Mouse (Mus musculus) monocyte, adult 5-6 weeks (primary cell): ENCODE data around the gene Fabp6. TPM values are rescaled to one million over a fixed set of nuclear protein-coding genes. Genes with fewer than 3 reads are reported as not detected.

Experiments
- ATAC-seq: fragments of 153-309, 156-312 bp; replicated peaks from 2 replicates; pipeline ENCODE4 v1.8.0; 2017; ENCODE audit warnings: mild to moderate bottlenecking; ENCODE audit not compliant: low TSS enrichment, insufficient number of reproducible peaks, severe bottlenecking, poor library complexity, low FRiP score
- total RNA-seq: library from RNA; stranded (forward); fragments of 200-1000, 200-491, 200-594 nt; gene quantifications from 3 replicates; pipeline ENCODE4 v1.2.3, GENCODE M21; 2017

Fabp6 gene
- not detected in 3 replicates for total RNA-seq

DNA sequence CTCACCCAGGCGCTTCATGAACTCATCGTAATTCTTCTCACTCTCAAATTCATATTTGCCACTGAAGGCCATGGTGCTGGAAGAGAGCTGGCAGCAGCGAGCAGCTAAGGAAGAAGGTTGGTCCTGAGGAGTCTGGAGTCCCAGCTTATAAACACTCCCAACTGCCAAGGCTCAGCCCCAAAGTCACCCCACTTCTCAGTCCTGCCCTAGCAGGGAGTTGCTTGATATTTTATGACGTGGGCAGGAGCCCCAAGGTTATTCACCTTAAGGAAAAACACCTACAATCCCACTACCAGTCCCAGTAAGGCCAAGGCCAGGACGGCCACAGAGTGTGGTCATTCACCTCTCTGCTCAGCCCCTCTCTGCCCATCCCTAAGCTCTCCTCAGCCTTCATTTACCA lies at the start of gene Fabp6:
Fabp6 (minus strand) TSS at position 101 of the 400 bp plus-strand sequence.
- no peak for ATAC-seq

DNA sequence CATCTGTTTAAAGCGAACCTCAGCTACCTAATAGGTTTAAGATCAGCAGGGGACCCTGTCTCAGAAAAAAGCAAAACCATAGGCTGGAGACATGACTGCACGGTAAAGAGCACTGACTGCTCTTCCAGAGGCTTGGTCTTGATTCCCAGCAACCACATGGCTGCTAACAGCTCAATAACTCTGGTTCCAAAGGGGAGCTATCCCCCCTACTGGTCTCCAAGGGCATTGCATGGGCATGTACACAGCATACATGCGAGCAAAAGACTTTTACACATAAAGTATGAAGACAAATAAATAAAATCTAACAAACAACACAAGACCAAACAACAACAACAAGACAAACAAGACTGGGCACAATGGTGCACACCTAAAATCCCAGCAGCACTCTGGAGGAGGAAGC lies 43.9 kb upstream of the Fabp6 start:
- ATAC-seq: no peak

DNA sequence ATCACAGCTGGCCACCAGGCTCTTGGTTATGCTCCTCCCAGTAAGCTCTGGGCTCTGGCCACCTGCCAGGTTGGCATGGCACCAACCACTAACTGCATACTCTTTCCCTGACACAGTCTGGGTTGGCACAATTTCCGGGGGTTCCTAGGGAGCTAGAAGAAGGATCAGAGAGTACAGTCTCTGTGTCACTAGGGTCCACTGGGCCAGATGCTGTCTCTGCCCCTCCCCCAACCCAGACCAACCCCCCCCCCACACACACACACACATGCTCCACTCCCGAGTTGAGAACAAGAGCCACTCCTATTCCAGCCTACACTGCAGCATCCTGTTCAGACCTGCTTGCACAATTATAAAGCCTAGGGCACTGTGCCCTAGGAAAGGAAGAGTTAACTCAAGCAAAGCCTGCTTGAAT lies 41.8 kb upstream of the Fabp6 start:
- ATAC-seq: no peak

DNA sequence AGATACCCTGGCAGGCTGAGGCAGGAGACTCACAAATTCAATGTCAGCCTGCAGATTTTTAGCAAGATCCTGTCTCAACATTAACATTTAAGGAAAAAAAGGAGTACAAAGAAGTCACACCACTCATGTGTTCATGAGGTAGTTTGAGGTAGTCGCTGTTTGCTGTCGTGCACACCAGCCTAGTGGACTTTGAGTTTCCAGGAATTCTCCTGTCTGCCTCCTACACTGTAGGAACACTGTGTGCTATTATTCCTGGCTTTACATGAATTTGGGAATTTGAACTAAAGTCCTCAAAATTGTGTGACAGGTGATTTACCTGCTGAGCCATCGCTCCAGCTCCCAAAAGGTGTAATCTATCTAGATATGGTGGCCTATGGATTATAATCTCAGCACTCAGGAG lies 37.1 kb upstream of the Fabp6 start:
- no peak for ATAC-seq

DNA sequence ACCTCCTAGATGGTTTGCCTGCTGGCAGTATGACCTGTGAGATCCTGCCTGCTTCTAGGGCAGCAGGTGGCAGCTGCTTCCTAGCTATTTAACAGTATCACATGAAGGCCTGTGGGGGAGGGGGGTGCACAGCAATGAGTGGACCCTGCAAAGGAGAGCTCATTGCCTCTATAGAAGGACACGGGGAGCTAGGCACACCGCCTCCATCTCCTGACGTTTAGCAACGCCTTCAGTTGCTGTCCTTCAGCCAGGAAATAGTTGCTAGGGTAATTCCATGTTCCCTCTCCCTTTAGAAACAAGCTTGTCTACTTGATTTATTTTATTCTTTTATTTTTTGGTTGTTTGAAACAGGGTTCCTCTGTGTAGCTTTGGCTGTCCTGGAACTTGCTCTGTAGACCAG lies 35.4 kb upstream of the Fabp6 start:
- ATAC-seq: no peak

DNA sequence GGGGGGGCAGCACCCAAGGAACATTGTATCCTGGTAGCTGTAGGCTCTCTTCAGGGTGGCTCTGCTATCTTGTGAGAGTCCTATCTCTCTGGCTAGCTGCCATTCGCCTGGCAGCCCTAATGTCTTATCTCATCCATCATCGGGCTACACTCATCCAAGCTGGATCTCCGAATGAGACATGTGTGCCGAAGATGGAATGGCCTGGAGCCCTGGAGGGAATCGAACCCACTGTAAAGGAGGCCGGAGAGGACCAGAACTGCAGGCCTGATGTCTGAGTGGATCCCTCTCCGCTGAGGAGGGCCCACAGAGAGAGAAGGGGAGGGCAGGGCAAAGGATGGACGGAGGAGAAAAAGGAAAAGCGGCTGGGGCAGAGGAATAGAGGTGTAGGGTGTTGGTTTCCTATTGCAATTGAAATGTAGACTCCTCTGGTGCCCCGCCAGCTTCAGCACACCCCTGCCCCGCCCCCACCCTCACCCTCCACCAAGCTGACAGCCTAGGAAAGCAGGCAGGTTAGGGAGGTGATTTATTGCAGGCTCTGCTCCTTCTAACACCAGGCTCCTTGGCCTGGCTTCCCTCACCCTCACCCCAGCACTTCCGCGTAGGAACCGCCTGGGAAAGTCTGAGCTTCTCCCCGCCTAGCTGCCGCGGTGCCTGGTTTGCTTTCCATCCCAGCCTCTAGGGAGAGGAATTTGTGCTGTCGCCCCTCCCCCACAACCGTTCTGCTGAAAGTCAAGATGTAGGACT lies 32.5 kb upstream of the Fabp6 start:
- ATAC-seq: no peak

DNA sequence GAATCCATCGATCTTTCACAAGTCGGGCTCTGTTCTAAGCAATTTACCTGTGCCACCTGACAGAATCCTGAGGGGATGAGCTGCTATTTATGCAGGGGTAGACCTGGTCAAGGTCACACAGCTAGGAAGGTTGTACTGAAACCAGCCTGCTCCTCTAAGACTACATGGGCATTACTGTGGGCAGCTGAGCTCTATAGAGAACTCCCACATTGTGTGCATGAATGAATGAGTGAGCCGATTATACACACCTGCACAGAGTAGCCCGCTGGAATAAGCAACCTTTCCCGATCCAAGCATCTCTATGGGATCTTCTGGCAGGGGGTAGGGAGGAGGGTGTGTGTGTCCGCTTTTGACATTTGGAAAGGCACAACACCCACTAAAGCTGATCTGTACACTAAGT lies 31.8 kb upstream of the Fabp6 start:
- no peak for ATAC-seq

DNA sequence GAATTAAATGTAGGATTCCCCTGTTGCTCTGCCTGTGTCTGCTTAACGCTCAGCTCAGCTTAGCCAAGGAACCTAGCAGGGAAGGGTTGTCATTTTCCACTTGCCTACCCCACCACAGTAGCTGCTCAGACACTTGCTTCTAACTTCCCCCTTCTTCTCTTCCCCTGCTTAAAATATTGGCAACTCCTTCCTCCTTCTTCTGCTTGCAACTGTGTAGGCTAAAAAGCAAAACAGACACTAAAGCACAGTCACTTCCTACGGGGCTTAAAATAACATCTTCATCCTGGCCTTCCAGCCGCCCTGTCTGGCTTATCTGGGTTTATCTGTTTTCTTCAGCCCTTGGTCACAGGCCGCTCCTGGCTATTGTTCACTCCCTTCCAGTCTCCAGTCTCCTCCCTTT lies 31.2 kb upstream of the Fabp6 start:
- ATAC-seq: peak; percentile 57; the same call in 1 of the 2 replicates

DNA sequence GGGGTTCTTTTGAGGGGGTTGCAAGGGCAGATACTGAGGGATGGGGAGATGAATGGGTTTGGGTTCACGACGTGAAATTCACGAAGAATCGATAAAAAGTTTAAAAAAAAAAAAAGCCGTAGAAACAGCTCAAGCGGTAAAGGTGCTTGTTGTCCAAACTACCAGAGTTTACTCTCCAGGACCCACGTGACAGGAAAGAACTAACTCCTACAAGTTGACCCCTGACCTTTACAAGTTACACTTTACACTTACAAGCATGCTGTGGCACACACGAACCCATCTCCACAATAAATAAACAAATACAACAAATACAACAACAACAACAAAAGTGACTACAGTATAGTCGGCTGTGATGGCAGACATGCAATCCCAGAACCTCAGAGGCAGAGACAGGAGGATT lies 30.3 kb upstream of the Fabp6 start:
- no peak for ATAC-seq

DNA sequence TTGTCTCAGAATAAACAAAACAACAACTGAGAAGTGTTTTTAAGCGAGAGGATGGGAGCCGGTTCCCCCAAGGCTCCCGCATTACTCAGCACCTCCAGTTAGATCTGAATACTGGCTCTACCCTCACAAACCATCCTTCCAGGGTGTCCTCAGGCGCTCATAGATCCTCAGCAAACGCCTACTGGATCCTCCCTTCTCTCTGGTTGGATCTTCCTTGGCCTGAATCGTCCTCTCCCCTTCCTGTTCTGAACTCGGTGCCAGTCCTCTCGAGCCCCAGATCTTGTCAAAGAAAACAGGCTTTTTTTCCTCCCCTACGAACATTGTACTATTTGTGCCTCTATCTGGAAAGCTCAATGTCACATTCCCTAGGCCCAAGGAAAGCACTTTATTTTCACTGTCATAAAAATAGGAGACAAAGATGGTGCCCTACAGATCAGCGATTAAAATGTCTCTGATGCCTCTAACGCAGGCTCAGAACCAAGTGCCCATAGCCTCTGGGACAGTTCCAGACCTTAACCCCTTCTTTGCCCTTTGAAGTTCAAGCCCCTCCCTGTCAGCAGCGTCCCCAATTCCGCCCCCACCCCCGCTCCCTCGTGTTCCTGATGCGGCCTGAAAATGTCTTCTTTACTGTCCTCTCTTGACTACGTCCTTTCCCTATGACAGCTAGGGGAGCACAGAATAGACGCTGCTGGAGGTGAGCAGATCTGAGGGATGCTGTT lies 25.7 kb upstream of the Fabp6 start:
- ATAC-seq: no peak

DNA sequence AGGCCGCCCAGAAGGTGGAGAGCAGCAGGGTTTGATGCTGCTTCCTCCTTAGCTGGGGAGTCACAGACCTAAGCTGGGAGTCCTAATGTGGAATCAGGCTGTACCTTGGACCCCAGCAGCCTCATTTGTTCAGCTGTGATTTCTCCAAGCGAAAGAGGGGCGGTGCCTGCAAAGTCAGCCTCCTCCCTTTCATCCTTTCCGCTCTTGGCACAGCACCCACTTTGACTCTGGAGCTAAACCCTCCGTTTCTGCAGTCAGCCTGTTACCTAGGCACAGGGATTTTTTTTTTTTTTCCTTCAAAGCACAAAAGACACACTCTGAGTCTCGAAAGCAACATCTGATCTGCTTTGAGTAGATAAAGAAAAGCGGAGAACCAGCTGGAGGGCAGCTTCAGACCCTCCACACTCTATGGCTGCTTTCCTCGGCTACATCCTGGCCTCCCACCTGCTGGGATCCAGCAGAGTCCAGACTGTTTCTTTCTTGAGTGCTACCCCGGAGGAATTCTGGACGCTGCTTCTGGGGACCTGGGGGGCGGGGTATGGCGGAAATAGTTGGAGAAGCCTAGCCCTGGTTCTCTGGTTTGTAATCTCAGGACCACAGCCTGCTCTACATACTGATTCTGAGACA lies 25.1 kb upstream of the Fabp6 start:
- no peak for ATAC-seq

DNA sequence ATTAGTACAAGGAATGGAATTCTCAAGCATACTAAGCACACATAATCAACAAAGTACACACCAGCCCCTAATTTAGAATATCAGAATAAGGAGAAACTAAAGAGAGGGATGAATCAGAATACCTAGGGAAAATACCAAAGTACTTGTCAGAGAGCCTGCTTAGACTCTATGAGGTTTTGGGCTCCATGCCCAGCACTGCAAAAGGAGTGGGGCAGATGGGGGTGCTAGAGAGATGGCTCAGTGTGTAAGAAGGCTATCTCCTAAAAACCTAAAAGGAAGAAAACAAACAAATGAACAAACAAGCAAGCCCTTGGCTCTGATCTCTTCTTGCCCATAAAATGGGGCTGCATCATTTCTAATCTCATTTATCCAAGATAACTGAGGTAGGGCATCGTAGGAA lies 23.0 kb upstream of the Fabp6 start:
- ATAC-seq: no peak

DNA sequence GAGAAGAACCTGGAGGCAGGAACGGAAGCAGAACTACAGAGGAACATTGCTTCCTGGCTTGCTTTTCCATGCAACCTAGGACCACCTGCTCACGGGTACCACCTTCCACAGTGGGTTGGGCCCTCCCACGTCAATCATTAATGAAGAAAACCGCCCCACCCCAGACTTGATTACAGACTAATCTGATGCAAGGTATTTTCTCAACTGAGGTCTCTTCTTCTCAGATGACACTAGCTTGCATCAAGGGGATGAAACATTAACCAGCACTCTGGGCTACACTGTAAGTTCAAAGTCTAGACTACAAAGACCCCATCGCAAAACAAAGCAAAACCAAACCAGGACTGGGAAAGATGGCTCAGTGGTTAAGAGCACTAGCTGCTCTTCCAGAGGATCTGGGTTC lies 20.4 kb upstream of the Fabp6 start:
- no peak for ATAC-seq

DNA sequence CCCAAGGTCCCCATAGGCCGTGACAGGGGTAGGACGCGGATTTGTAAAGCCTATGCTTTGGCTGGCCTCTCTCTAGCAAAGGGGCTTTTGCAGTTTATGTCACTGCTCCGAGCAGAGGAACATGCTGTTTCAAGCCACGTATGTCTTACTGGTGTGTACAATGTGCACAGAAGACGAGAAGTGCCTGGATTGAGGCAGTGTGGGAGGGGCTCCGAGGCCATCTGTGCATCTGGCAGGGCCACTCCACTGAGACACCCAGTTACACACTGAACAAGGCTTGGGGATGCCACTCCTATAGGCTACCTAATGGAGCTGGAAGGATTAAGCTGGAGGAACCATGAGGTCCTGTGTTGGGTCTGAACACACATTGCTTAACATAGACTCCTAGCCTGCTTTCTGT lies 17.1 kb upstream of the Fabp6 start:
- no peak for ATAC-seq

DNA sequence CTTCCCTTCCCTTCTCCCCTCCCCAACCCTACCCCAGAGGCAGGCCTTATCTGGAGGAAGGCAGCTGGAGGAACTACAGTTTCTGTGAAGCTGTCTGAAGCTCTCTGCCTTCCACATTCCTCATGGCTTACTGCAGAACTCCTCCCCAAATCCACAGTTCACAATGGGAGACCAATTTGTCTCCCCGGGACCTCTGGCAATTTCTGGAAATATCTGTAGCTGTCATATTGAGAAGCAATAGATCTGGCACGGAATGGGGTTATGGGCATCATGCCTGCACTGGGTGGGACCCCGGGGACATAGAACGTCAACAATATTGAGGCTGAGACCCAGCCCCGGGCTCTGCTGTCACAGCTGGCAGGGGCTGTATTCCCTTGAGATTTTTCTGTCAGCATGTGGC lies 16.6 kb upstream of the Fabp6 start:
- ATAC-seq: no peak

DNA sequence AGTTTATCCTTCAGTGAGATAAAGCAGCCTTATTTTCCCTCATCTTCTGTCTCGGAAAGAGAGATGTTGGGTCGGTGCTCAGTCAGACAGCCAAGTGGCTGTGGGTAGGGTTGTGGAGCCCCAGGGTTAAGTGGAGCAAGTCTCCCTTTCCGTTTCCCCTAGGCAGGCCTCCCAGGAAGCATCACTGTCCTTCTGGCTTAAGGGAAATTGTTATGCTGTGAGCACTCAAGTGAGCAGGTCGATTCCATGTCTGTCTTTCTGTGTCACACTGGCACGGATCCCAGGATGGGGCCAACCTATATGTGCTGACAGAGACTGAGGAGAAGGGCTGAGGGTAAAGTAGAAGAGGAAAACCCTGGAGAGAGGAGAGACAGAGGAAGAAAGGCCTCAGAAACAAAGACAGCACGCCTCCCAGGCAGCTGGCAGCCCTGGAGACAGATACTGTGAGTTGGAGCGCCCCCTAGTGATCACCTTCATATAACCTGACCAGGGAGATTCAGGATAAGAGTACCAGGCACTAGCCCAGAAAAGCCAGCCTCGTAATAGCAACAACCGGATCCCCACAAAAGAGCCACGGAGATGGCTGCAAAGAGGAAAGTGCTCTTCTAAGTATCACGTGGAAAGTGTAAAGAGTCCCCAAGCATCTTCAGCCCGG lies 11.6 kb upstream of the Fabp6 start:
- no peak; the same call in 1 of the 2 replicates for ATAC-seq

DNA sequence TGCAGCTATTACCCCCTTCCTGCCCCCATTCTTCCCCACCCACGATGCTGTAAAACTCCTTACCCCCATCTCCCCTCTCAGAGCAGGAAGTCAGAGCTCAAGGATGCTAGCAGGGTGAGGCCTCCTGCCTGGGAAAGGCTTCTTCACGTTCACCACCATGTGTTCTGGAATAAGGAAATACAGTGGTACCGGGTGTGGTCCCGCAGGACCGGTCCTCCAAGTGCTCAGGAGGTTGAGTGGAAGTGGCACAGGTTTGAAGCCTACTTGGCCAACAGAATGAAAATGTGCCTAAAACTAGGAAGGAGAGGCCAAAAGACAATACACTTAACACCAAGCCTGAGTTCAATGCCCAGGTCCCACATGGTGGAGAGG lies 9.3 kb upstream of the Fabp6 start:
- no peak for ATAC-seq

DNA sequence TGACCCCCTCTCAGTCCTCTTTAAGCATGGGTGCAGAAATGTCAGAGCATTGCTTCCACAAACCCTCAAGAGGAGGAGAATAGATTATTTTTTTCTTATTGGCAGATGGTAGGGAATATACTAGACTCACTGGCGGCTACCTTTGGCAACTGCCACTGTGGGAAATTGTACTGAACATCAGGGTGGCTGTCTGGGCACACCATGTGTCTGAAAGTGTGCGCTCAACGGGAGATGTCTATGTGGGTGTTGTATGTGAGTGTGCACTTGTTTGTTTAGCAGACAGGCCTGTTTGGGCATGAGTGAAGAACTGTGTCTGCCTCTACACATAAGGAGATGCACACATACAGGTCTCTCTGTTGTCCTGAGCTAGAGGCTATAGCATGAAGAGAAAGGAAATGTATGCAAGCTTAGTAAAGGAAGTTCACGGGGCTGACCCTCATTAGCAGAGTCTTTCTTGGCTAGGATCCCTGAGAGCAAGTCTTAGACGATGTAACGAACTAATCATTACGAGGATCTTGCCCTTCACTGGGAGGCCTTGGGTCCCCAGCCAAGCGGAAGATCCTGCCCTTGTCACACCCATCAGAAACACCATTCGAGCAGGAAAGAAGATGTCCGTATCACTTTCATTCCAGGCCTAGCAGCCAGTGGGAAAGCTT lies 8.8 kb upstream of the Fabp6 start:
- ATAC-seq: no peak

DNA sequence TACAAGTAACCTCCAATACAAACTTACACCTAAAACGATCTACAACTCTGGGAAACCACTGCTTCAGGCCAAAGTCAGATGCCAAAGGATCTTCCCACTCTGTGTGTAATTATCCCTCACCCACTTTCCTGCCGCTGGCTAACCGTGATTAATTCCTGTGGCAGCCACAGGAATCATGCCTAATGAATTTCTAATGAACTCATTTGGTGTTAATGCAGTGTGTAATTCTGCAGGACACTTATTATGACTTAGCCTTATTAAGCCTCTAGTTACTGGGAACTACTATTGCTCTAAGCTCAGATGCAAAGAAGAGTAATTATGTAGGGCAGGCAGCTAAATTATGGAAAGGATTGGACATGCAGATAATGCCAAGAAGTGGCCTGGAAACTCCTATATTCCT lies 7.1 kb upstream of the Fabp6 start:
- no peak for ATAC-seq
